Mouse (Mus musculus) adrenal gland, adult (tissue): Measurements from ENCODE around the gene Hspa12a.

Experiments used
- DNase-seq, 2 experiments: peaks; one replicate each; pipeline ENCODE4 v3.0.0; 2022 to 2023; ENCODE audit warnings: low spot score in 1 of 2; ENCODE audit not compliant: inconsistent age in 2 of 2

Hspa12a gene

DNA sequence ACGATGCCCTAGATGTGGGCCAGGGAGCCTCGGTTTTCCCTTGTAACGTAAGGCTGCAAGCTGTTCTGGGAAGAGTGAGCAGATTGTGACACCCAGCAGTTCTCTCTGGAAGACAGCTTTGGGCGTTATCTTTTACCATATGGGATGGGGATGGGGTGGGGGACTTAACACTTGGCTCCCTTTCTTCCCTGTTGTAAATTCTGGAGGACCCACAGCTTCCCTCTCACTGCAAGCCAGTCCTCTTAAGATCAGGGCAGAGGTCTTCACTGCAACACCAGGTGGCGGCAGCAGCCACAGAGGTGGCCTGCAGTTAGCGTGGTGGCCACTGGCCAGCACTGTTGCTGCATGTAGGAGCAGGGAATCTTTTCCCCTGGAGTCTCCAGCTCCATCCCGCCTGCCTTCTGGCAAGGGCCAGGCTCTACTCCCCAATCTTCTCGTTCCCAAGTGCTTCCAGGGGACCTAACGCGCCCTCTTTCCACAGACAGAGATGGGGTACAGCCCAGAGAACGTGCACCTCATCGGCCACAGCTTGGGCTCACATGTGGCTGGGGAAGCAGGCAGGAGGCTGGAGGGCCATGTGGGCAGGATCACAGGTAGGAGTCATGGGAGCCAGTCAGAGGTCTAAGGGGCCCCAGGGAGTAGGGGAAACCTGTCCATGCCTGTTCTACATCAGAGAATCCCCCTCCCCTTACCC lies 180.5 kb downstream of the Hspa12a start:
- DNase-seq, result peak; percentile 52 to 81

DNA sequence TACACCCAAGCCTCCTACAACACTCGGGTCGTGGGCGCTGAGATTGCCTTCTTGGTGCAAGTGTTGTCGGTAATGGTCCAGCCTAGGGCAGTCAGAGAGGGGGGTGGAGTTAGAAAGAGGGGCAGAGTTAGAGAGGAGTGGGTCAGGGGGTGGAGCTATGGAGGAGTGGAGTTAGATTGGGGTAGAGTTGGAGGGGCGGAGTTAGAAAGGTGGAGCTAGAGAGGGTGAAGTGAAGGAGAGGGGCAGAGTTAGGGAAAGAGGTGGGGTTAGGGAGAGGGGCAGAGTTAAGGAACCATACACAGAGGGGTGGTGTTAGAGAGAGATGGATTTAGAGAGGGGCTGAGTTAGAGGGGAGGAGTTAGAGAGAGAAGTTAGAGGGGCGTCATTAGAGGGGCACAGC lies 181.1 kb downstream of the Hspa12a start:
- no peak for DNase-seq

DNA sequence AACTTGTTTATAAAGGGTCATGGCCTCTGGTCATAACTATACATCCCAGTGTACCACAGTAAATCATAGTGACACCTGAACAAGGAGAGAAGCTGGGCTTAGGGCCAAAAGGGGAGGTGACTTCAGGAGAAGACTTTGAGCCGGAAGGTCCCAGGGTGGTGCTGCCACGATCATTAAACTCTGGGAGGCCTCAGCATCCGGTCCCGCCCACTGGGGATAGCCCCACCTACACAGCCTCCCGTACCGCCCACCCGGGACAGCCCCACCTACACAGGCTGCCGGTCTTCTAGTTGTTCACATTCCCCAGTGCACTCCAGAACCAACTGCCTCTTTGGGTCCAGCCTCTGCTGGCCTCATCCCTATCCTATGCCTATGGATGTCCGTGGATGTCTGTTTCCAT lies 184.0 kb downstream of the Hspa12a start, which contains the start of gene Pnliprp2:
Gene Pnliprp2, plus strand, starts transcription at position 297 of the 400 bp plus-strand sequence.
- DNase-seq, result peak; percentile 7 to 33

DNA sequence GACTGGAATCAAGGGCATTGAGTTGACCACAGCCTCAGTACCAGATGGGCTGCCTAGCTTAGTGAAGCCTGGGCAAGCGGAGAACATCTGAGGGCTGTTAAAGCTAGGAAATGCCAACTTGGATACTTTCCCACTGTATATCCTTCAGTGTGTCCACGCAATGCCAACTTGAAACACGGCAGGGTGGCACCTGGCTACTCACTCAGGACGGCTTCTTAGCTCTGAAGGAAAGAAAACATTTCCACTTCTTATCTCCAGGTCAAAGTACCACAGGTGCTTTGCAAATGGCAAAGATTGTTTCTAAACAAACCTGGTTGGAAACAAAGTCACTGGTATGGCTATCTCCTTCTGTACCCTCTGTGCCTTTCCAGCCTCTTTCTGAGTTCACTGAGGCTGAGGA lies 184.6 kb downstream of the Hspa12a start:
- DNase-seq, result no peak

DNA sequence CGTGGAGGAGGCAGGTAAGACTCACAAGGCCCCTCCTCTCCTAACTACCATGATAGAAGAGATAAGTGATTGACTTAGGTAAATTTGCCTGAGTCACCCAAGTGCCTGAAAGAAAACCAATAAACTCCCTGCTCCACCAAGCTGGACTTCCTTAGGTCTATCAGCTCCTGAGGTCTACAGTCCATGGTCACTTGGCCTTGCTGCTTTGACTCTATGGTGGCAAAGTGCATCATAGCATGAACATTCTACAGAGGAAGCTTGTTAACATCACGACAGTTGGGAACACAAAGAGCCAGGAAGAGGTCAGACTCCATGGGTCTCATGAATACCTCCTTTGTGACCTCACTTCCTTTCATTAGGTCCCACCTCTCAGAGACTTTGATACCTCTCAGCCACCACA lies 191.9 kb downstream of the Hspa12a start:
- no peak for DNase-seq

DNA sequence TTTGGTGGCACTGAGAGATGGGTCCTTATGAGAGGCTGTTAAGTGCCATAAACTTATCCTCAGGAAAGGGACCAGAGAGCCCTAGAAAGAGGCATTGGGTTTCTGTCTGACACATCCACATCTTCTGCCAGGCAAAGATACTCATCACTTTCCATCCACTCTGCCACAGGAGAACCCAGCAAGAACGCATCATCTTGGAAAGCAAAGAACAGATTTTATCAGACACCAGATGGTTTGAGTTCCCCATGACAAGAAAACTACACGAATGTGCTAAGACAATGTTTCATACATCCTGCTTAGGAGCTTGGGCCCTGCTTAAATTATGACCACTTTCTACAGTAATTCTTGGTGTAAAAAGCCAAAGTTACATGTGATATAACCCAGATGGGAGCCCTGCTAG lies 192.6 kb downstream of the Hspa12a start:
- no peak for DNase-seq

DNA sequence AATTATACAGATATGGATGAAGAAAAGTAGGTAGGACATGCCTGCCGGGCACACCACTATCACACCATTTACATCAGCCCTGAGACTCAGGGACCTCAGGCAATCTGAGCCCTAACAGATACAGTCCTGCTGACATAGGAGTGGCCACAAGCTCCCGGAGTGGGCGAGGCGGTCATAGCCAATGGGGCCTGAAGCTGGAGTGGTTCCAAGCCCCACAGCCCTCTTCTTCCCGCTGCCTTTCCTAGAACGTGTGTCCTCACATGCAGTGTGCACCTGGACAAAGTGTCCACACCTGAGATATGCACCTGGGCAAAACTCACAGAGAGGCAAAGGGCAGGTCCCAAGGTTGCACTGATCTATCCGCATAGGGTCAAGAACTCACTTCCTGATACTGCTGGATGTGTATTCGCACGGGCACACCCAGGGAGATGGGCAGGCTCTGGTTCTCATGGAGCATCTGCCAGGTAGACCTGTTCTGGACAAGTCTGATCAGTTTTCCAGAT lies 195.9 kb downstream of the Hspa12a start:
- no peak for DNase-seq
